Mouse (Mus musculus) frontal cortex, adult (tissue): Measurements from ENCODE around the gene Prg2.

ENCODE experiments used
- ATAC-seq: cut with Nextera tagmentation; 2 replicates; pipeline ENCODE4 v1.9.2; 2017; ENCODE audit warnings: mild to moderate bottlenecking, moderate library complexity, mixed read lengths; ENCODE audit not compliant: low TSS enrichment

Gene Prg2

GRCm38 (mm10) chr2:84980188-84980587 is at the start of gene Prg2:
TSS of gene Prg2 (plus strand) at chr2:84980461.
- no peak for ATAC-seq

- ATAC-seq: no peak
Measured at GRCm38 (mm10) chr2:84933992-84934648, 46.1 kb upstream of the Prg2 start.

GRCm38 (mm10) chr2:84934649-84935007 is 45.6 kb upstream of the Prg2 start:
- no peak for ATAC-seq

GRCm38 (mm10) chr2:84935065-84935464 is 45.2 kb upstream of the Prg2 start:
- no peak for ATAC-seq

- ATAC-seq: peak; percentile 16; the same call in 1 of the 2 replicates
Measured at GRCm38 (mm10) chr2:84936474-84937429, 43.5 kb upstream of the Prg2 start, which contains the start of gene Slc43a3. TSS of gene Slc43a3 (plus strand) at chr2:84936579.

- no peak for ATAC-seq
Measured at GRCm38 (mm10) chr2:84937491-84938150, 42.6 kb upstream of the Prg2 start.

GRCm38 (mm10) chr2:84938249-84938946 is 41.9 kb upstream of the Prg2 start:
- no peak for ATAC-seq

- no peak for ATAC-seq
Measured at GRCm38 (mm10) chr2:84939306-84939705, 41.0 kb upstream of the Prg2 start.

GRCm38 (mm10) chr2:84939711-84940110 is 40.5 kb upstream of the Prg2 start:
- no peak for ATAC-seq

- no peak for ATAC-seq
Measured at GRCm38 (mm10) chr2:84941332-84941731, 38.9 kb upstream of the Prg2 start.

GRCm38 (mm10) chr2:84941795-84942194 is 38.5 kb upstream of the Prg2 start:
- no peak for ATAC-seq

GRCm38 (mm10) chr2:84947154-84947771 is 33.0 kb upstream of the Prg2 start:
- 0 out of 2 replicates have a peak, but pooled peaks have one; percentile 48 for ATAC-seq

GRCm38 (mm10) chr2:84948252-84948651 is 32.0 kb upstream of the Prg2 start:
- no peak for ATAC-seq

- ATAC-seq: no peak
Measured at GRCm38 (mm10) chr2:84948721-84949120, 31.5 kb upstream of the Prg2 start.

- peak; percentile 85 for ATAC-seq
Measured at GRCm38 (mm10) chr2:84951027-84951426, 29.2 kb upstream of the Prg2 start.

GRCm38 (mm10) chr2:84952251-84952650 is 28.0 kb upstream of the Prg2 start:
- ATAC-seq: no peak

- no peak for ATAC-seq
Measured at GRCm38 (mm10) chr2:84952693-84953092, 27.6 kb upstream of the Prg2 start.

GRCm38 (mm10) chr2:84955435-84955834 is 24.8 kb upstream of the Prg2 start:
- no peak for ATAC-seq

- ATAC-seq: peak; percentile 93
Measured at GRCm38 (mm10) chr2:84956274-84956673, 24.0 kb upstream of the Prg2 start.

GRCm38 (mm10) chr2:84958588-84959264 is 21.5 kb upstream of the Prg2 start:
- no peak for ATAC-seq

- ATAC-seq: no peak
Measured at GRCm38 (mm10) chr2:84961300-84961699, 19.0 kb upstream of the Prg2 start.
